Mouse (Mus musculus) forebrain, embryonic 15.5 days (tissue): ENCODE data around the gene Phactr2. TPM values are rescaled to one million over a fixed set of nuclear protein-coding genes. Genes with fewer than 3 reads are reported as not detected.

ENCODE experiments used
- ATAC-seq: fragments of 200-750 bp; cut with Nextera tagmentation; replicated peaks from 2 replicates; pipeline ENCODE4 v1.8.0; 2017; ENCODE audit warnings: mild to moderate bottlenecking, moderate TSS enrichment, moderate library complexity
- H3K27ac ChIP-seq: fragments of 300-500 bp; sonication (generic); replicated peaks from 2 replicates; pipeline ENCODE4 v1.5.1; 2015; ENCODE audit warnings: mild to moderate bottlenecking, inconsistent platforms
- H3K27me3 ChIP-seq: fragments of 300-500 bp; sonication (generic); 2 replicates; pipeline ENCODE4 v1.6.1; 2015; ENCODE audit warnings: inconsistent platforms
- H3K36me3 ChIP-seq: fragments of 300-500 bp; sonication (generic); 2 replicates; pipeline ENCODE4 v1.6.1; 2015; ENCODE audit warnings: mild to moderate bottlenecking, inconsistent platforms
- H3K4me1 ChIP-seq: fragments of 300-500 bp; sonication (generic); 2 replicates; pipeline ENCODE4 v1.6.1; 2015; ENCODE audit warnings: inconsistent platforms
- H3K4me2 ChIP-seq: fragments of 300-500 bp; sonication (generic); replicated peaks from 2 replicates; pipeline ENCODE4 v1.6.1; 2015; ENCODE audit warnings: mild to moderate bottlenecking, inconsistent platforms
- H3K4me3 ChIP-seq: fragments of 300-500 bp; sonication (generic); 2 replicates; pipeline ENCODE4 v1.5.1; 2015; ENCODE audit warnings: mild to moderate bottlenecking, inconsistent platforms
- H3K9ac ChIP-seq: fragments of 300-500 bp; sonication (generic); replicated peaks from 2 replicates; pipeline ENCODE4 v1.6.1; 2015; ENCODE audit warnings: mild to moderate bottlenecking, inconsistent platforms
- H3K9me3 ChIP-seq: fragments of 300-500 bp; sonication (generic); 2 replicates; pipeline ENCODE4 v1.6.1; 2016; ENCODE audit warnings: inconsistent platforms
- WGBS: fragments of 180-500 bp; shearing (Covaris S2); methylation state at CpG from one replicate; pipeline ENCODE4 v1.1.7; 2015; ENCODE audit warnings: mixed read lengths; 5-methylcytosine and 5-hydroxymethylcytosine counted together
- polyA plus RNA-seq: library from polyadenylated mRNA; unstranded; fragments of >200 nt; fragmentation: Nextera tagmentation; extraction: Ambion mirVana; gene quantifications from 2 replicates; pipeline ENCODE4 v1.2.1, GENCODE M21; 2015

Gene Phactr2
- polyA plus RNA-seq, 1 experiment from 2014 or later = 8.4 TPM

- H3K4me3 ChIP-seq = no peak overlapping the region
- WGBS = 43% methylated on average over 6 of the region's 6 CpGs
- no peak overlapping the region for H3K4me2 ChIP-seq
- peaks cover 10% of the 10 kb centered on the region for H3K4me1 ChIP-seq
- H3K9ac ChIP-seq = no peak overlapping the region
- no peaks in the 10 kb centered on the region for H3K9me3 ChIP-seq
- H3K27ac ChIP-seq = no peak overlapping the region
- no peaks in the 10 kb centered on the region for H3K36me3 ChIP-seq
- H3K27me3 ChIP-seq = no peaks in the 10 kb centered on the region
- no peak for ATAC-seq
Observed at GRCm38 (mm10) chr10:13335814-13336213, 138.4 kb downstream of the Phactr2 start.

GRCm38 (mm10) chr10:13335347-13335746 lies 138.9 kb downstream of the Phactr2 start:
- no peaks in the 10 kb centered on the region for H3K36me3 ChIP-seq
- H3K27ac ChIP-seq = no peak overlapping the region
- no peak for ATAC-seq
- no peak overlapping the region for H3K9ac ChIP-seq
- no peak overlapping the region for H3K4me2 ChIP-seq
- H3K4me1 ChIP-seq = peaks cover 10% of the 10 kb centered on the region
- H3K4me3 ChIP-seq = no peak overlapping the region
- no peaks in the 10 kb centered on the region for H3K9me3 ChIP-seq
- 29% methylated on average over 6 of the region's 6 CpGs for WGBS
- no peaks in the 10 kb centered on the region for H3K27me3 ChIP-seq

- H3K27me3 ChIP-seq = no peaks in the 10 kb centered on the region
- no peak overlapping the region for H3K9ac ChIP-seq
- WGBS = 83% methylated on average over 2 of the region's 2 CpGs
- H3K36me3 ChIP-seq = no peaks in the 10 kb centered on the region
- no peak overlapping the region for H3K4me2 ChIP-seq
- H3K9me3 ChIP-seq = no peaks in the 10 kb centered on the region
- H3K4me3 ChIP-seq = no peak overlapping the region
- H3K27ac ChIP-seq = no peak overlapping the region
- ATAC-seq = no peak
- H3K4me1 ChIP-seq = peaks cover 10% of the 10 kb centered on the region; the same call in 1 of the 2 replicates
Observed at GRCm38 (mm10) chr10:13333781-13334180, 140.4 kb downstream of the Phactr2 start.

GRCm38 (mm10) chr10:13332985-13333384 lies 141.2 kb downstream of the Phactr2 start:
- H3K36me3 ChIP-seq = no peaks in the 10 kb centered on the region
- no peak for ATAC-seq

GRCm38 (mm10) chr10:13331405-13332032 lies 142.7 kb downstream of the Phactr2 start:
- H3K27me3 ChIP-seq = no peaks in the 10 kb centered on the region
- no peaks in the 10 kb centered on the region for H3K36me3 ChIP-seq
- peaks cover 10% of the 10 kb centered on the region; the same call in 1 of the 2 replicates for H3K4me1 ChIP-seq
- no peak for ATAC-seq
- H3K27ac ChIP-seq = no peak overlapping the region
- H3K4me3 ChIP-seq = no peak overlapping the region
- no peaks in the 10 kb centered on the region for H3K9me3 ChIP-seq
- WGBS = 85% methylated on average over 4 of the region's 4 CpGs
- no peak overlapping the region for H3K4me2 ChIP-seq
- H3K9ac ChIP-seq = no peak overlapping the region

More at GRCm38 (mm10) chr10:13332985-13333384, 141.2 kb downstream of the Phactr2 start:
- Histone ChIP-seq H3K27me3 (no peaks in the 10 kb centered on the region), H3K27ac (no peak overlapping the region), H3K9me3 (no peaks in the 10 kb centered on the region), H3K4me1 (peaks cover 10% of the 10 kb centered on the region; the same call in 1 of the 2 replicates), H3K9ac (no peak overlapping the region), H3K4me3 (no peak overlapping the region), H3K4me2 (no peak overlapping the region)
- 44% methylated on average over 2 of the region's 2 CpGs for WGBS

GRCm38 (mm10) chr10:13328602-13329001 lies 145.6 kb downstream of the Phactr2 start:
- Histone ChIP-seq H3K9ac (no peak overlapping the region), H3K36me3 (no peaks in the 10 kb centered on the region), H3K9me3 (no peaks in the 10 kb centered on the region), H3K27ac (no peak overlapping the region), H3K4me3 (no peak overlapping the region), H3K4me1 (peaks cover 8% of the 10 kb centered on the region), H3K4me2 (no peak overlapping the region), H3K27me3 (no peaks in the 10 kb centered on the region)
- no peak for ATAC-seq
- WGBS = 58% methylated on average over 3 of the region's 3 CpGs

- H3K27me3 ChIP-seq = no peaks in the 10 kb centered on the region
- WGBS = 84% methylated on average over 14 of the region's 14 CpGs
- no peak overlapping the region for H3K4me2 ChIP-seq
- H3K4me1 ChIP-seq = peaks cover 16% of the 10 kb centered on the region
- H3K9ac ChIP-seq = no peak overlapping the region
- H3K9me3 ChIP-seq = no peaks in the 10 kb centered on the region
- ATAC-seq = no peak
- H3K27ac ChIP-seq = no peak overlapping the region
- no peaks in the 10 kb centered on the region for H3K36me3 ChIP-seq
- no peak overlapping the region for H3K4me3 ChIP-seq
Observed at GRCm38 (mm10) chr10:13326149-13326873, 147.9 kb downstream of the Phactr2 start.

GRCm38 (mm10) chr10:13323806-13324411 lies 150.3 kb downstream of the Phactr2 start:
- Histone ChIP-seq H3K4me3 (peak overlapping the region; percentile 67), H3K9me3 (no peaks in the 10 kb centered on the region), H3K4me1 (peaks cover 16% of the 10 kb centered on the region), H3K27me3 (no peaks in the 10 kb centered on the region), H3K4me2 (peak overlapping the region; percentile 96), H3K9ac (peak overlapping the region; percentile 66), H3K27ac (peak overlapping the region; percentile 70), H3K36me3 (no peaks in the 10 kb centered on the region)
- peak; percentile 89 for ATAC-seq
- under 1% methylated on average over 55 of the region's 62 CpGs for WGBS

- Histone ChIP-seq H3K36me3 (no peaks in the 10 kb centered on the region), H3K27ac (peak overlapping the region; percentile 70)
- WGBS = 15% methylated on average over 12 of the region's 12 CpGs
Observed at GRCm38 (mm10) chr10:13323139-13323805, 150.9 kb downstream of the Phactr2 start.

GRCm38 (mm10) chr10:13314999-13315398 lies 159.2 kb downstream of the Phactr2 start:
- 84% methylated on average over 5 of the region's 5 CpGs for WGBS
- no peak overlapping the region for H3K9ac ChIP-seq
- H3K27ac ChIP-seq = no peak overlapping the region

More at GRCm38 (mm10) chr10:13323139-13323805, 150.9 kb downstream of the Phactr2 start:
- H3K4me3 ChIP-seq = peak overlapping the region; percentile 67
- peaks cover 16% of the 10 kb centered on the region for H3K4me1 ChIP-seq
- H3K9me3 ChIP-seq = no peaks in the 10 kb centered on the region
- peak overlapping the region; percentile 96 for H3K4me2 ChIP-seq
- H3K27me3 ChIP-seq = no peaks in the 10 kb centered on the region
- 0 out of 2 replicates have a peak, but pooled peaks have one; percentile 24 for ATAC-seq
- H3K9ac ChIP-seq = peak overlapping the region; percentile 66

GRCm38 (mm10) chr10:13312576-13312975 lies 161.6 kb downstream of the Phactr2 start:
- H3K9me3 ChIP-seq = no peaks in the 10 kb centered on the region
- WGBS = 55% methylated on average over 6 of the region's 6 CpGs
- no peaks in the 10 kb centered on the region for H3K27me3 ChIP-seq
- no peaks in the 10 kb centered on the region for H3K36me3 ChIP-seq
- no peak overlapping the region for H3K9ac ChIP-seq
- peaks cover 14% of the 10 kb centered on the region for H3K4me1 ChIP-seq
- H3K4me2 ChIP-seq = no peak overlapping the region
- no peak for ATAC-seq
- no peak overlapping the region for H3K4me3 ChIP-seq
- no peak overlapping the region for H3K27ac ChIP-seq

More at GRCm38 (mm10) chr10:13314999-13315398, 159.2 kb downstream of the Phactr2 start:
- Histone ChIP-seq H3K4me2 (no peak overlapping the region), H3K4me3 (no peak overlapping the region), H3K27me3 (no peaks in the 10 kb centered on the region), H3K9me3 (no peaks in the 10 kb centered on the region), H3K36me3 (no peaks in the 10 kb centered on the region), H3K4me1 (peaks cover 14% of the 10 kb centered on the region)
- no peak for ATAC-seq
